Mouse (Mus musculus) neutrophil, adult 59 days (primary cell): ENCODE results near the gene Nacc1. TPM values are rescaled to one million over a fixed set of nuclear protein-coding genes. Genes with fewer than 3 reads are reported as not detected.

Experiments
- total RNA-seq, 2 experiments: library from RNA; stranded (reverse); gene quantifications; 1 replicate in 1 of 2; 2 replicates in 1 of 2; pipeline ENCODE4 v1.2.4; 2023

Gene Nacc1
- 10 to 100 TPM; 34.0 to 39.2 TPM for total RNA-seq

DNA sequence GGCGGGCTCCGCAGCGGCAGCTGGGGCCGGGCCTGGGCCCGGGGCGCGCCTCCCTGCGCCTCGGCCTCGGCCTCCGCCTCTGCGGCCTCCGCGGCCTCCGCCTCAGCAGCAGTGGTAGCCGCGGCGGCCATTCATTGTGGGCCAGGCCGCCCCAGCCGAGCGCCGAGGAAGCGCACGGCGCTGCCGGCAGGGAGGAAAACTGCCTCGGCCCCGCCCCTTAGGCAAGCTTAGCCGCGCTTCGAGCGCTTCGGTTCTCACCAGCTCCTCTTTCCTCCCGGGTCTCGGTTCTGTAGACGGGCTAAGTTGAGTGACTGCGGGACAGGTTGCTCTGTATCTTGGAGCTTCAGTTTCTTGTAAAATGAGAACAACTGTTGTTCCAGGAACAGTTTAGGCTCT, at the start of gene Nacc1:
Gene Nacc1 (minus strand): TSS at position 158 of the 396 bp plus-strand sequence.

GRCm38 (mm10) chr8:84722850-84723570, 35.3 kb upstream of the Nacc1 start, which contains the start of gene G430095P16Rik:
Gene G430095P16Rik, plus strand, starts transcription at chr8:84723007.

GRCm38 (mm10) chr8:84700941-84701911, 13.6 kb upstream of the Nacc1 start, which contains the start of gene Lyl1:
Gene Lyl1, plus strand, starts transcription at chr8:84701457.

DNA sequence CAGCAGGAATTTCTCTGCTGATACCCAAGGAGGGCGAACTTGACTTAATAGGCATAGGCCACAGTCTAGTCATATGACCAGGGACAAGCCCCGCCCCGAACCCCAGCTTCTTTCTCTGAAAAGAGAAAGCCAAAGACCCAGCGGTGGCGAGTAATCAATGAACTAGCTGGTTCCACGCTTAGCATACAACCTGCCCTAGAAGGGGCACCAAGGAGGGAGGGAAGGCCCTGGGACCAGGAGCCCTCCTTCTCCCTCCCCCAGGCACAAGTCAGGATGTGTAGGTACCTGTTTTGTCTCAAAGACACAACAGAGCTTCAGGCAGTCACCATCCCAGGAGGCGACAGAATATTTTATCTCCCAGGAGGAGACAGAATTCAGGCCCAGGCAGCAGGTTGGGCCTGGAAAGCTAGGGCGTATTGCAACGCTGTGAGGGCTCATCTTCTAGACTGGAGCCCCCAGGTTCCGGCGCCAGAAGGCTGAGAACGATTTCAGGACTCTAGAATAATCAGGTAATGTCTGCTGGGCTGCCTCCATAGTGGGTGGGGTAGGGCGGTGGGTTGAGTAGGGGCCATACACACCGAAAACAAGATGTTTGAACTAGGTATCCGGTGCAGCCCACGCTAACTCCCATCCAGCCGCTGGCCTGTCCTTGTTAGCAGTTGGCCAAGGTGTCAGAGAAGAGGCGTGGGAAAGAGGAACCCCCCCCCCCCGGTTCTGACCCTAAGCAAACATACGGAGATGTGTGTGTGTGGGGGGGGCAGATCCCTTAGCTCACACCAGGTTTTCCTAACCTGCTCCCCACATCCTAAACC, 1.3 kb downstream of the Nacc1 start, which contains the start of gene Trmt1:
Gene Trmt1 (plus strand): TSS at position 117 of the 812 bp plus-strand sequence.

DNA sequence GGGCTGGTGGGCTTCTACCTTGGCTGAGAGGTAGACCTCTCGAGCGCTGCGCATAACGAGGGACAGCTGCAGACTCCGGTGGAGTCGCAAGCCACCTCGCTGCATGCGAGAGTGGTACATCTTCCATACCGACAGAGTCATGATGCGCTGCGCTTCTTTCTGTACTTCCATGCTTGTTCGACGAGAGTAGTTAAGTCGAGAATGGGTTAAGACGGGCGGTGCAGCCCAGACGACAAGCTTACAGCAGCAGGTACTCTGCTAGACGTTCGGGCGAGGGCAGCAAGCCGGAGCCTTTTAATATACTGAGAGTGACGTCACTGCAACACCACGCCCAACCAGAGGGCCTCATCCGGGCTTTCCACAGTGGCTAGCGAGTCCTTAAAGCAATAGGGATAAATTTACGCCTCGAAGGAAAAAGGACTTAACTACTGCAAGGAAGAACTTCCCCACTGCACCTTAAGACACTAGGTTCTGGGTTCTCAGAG, 25.0 kb downstream of the Nacc1 start, which contains the start of gene Ier2:
Gene Ier2 (minus strand): TSS at position 272 of the 485 bp plus-strand sequence.

Other genes with a start within 250 kb of the Nacc1 start
- 100 to 1,000 TPM; 716 to 822 TPM for gene Ier2, start 25.0 kb downstream of the Nacc1 start, total RNA-seq
- gene Trmt1, start 1.6 kb downstream of the Nacc1 start, total RNA-seq = 10 to 100 TPM; 25.4 to 35.6 TPM
- gene Lyl1, start 13.6 kb upstream of the Nacc1 start, total RNA-seq = 100 to 1,000 TPM; 102 to 117 TPM
- gene G430095P16Rik, start 35.1 kb upstream of the Nacc1 start, total RNA-seq = 10 to 100 TPM in 1 of 2 experiments, 1 to 10 TPM in 1; 7.7 to 11.2 TPM
- 10 to 100 TPM; 19.5 to 24.7 TPM for gene Nfix, start 112.5 kb upstream of the Nacc1 start, total RNA-seq
- gene Dand5, start 135.0 kb upstream of the Nacc1 start, total RNA-seq = 1 to 10 TPM in 1 of 2 experiments, under 1 TPM in 1; 0.95 to 1.0 TPM
- 1 to 10 TPM; 6.1 to 6.9 TPM for gene Gadd45gip1, start 143.7 kb upstream of the Nacc1 start, total RNA-seq
- 10 to 100 TPM; 38.7 to 39.0 TPM for gene Rad23a, start 152.8 kb upstream of the Nacc1 start, total RNA-seq
- gene Calr, start 159.1 kb upstream of the Nacc1 start, total RNA-seq = 100 to 1,000 TPM; 286 to 287 TPM
- gene Farsa, start 169.1 kb upstream of the Nacc1 start, total RNA-seq = 10 to 100 TPM; 29.4 to 29.6 TPM
- 10 to 100 TPM; 13.6 to 16.0 TPM for gene Syce2, start 184.2 kb upstream of the Nacc1 start, total RNA-seq
- 1 to 10 TPM; 5.6 TPM for gene Gcdh, start 206.1 kb upstream of the Nacc1 start, total RNA-seq
- 10 to 100 TPM in 1 of 2 experiments, 1 to 10 TPM in 1; 6.4 to 17.8 TPM for gene Klf1, start 214.1 kb upstream of the Nacc1 start, total RNA-seq
- gene Dnase2a, start 220.7 kb upstream of the Nacc1 start, total RNA-seq = 10 to 100 TPM; 19.0 to 25.7 TPM
- gene Mast1, start 249.5 kb upstream of the Nacc1 start, total RNA-seq = not detected